ENCODE assay signal across 14 mouse cellular contexts in genomic region chr8:86668750-86669149, GRCm38 (mm10). TPM values are rescaled to one million over a fixed set of nuclear protein-coding genes. Genes with fewer than 3 reads are reported as not detected.
DNase-seq lines count a peak whose midpoint lies in the region; ATAC-seq and TF ChIP-seq lines count a peak whose summit lies in the region.
"Had no signal": no experiment of that assay in that cellular context is flagged by ENCODE, and none has a peak within 500 bp of the region (broad histone marks: within the 10 kb centered on the region; RNA-seq: fewer than 3 reads in every experiment).

No protein-coding gene starts in this region.

- H3K9me3 ChIP-seq in forebrain, embryonic 14.5 days (replicated peaks; ENCODE audit: control insufficient read depth, low read length): no peaks in the 10 kb centered on the region
- no peaks in the 10 kb centered on the region for H3K9me3 ChIP-seq in forebrain, postnatal 0 days (ENCODE audit: low read length)
- no peaks in the 10 kb centered on the region for H3K9me3 ChIP-seq in kidney, embryonic 16.5 days (ENCODE audit: low read length)
- H3K9me3 ChIP-seq in stomach, postnatal 0 days (ENCODE audit: control insufficient read depth, low read length): no peaks in the 10 kb centered on the region
- H3K9me3 ChIP-seq: embryonic facial prominence, embryonic 13.5 days; heart, embryonic 13.5 days; liver, embryonic 15.5 days; midbrain, embryonic 12.5 days had no signal

- no peak overlapping the region for H3K4me3 ChIP-seq in forebrain, embryonic 14.5 days (ENCODE audit: low read depth, low read length)
- no peak overlapping the region for H3K4me3 ChIP-seq in forebrain, postnatal 0 days (ENCODE audit: low read depth, low read length)
- H3K4me3 ChIP-seq in kidney, embryonic 16.5 days (ENCODE audit: low read length): no peak overlapping the region
- no peak overlapping the region for H3K4me3 ChIP-seq in stomach, postnatal 0 days (ENCODE audit: low read depth, low read length)
- H3K4me3 ChIP-seq: embryonic facial prominence, embryonic 13.5 days; heart, embryonic 13.5 days; liver, embryonic 15.5 days; midbrain, embryonic 12.5 days had no signal

- intact Hi-C loops in left cerebral cortex, postnatal 10 days (cut with DNase I): loop anchor here (10.0 kb wide), 1 partner anchor 76 kb away; the partner anchor contains the start of genes Gm10638 and Siah1a

- no peak overlapping the region for H3K9ac ChIP-seq in forebrain, embryonic 14.5 days (ENCODE audit: low read length)
- no peak overlapping the region for H3K9ac ChIP-seq in forebrain, postnatal 0 days
- no peak overlapping the region for H3K9ac ChIP-seq in kidney, embryonic 16.5 days (replicated peaks; ENCODE audit: low read length)
- no peak overlapping the region for H3K9ac ChIP-seq in stomach, postnatal 0 days (ENCODE audit: low read length)
- H3K9ac ChIP-seq: embryonic facial prominence, embryonic 13.5 days; heart, embryonic 13.5 days; liver, embryonic 15.5 days; midbrain, embryonic 12.5 days had no signal

- no peak overlapping the region for H3K27ac ChIP-seq in forebrain, embryonic 14.5 days (ENCODE audit: low read depth, low read length)
- H3K27ac ChIP-seq in forebrain, postnatal 0 days (ENCODE audit: low read depth, low read length): no peak overlapping the region
- peak overlapping the region; percentile 72 for H3K27ac ChIP-seq in kidney, embryonic 16.5 days (ENCODE audit: low read length)
- H3K27ac ChIP-seq in stomach, postnatal 0 days (replicated peaks): peak overlapping the region; percentile 59; the same call in 1 of the 2 replicates
- H3K27ac ChIP-seq: embryonic facial prominence, embryonic 13.5 days; heart, embryonic 13.5 days; liver, embryonic 15.5 days; midbrain, embryonic 12.5 days had no signal

- no peak for TF ChIP-seq EP300 in stomach, postnatal 0 days (optimal IDR thresholded peaks at IDR 0.05)

- H3K36me3 ChIP-seq in forebrain, embryonic 14.5 days (ENCODE audit: control insufficient read depth, insufficient read depth, low read length): peaks cover 24% of the 10 kb centered on the region
- peaks cover 13% of the 10 kb centered on the region for H3K36me3 ChIP-seq in forebrain, postnatal 0 days (ENCODE audit: insufficient read depth)
- peaks cover 17% of the 10 kb centered on the region for H3K36me3 ChIP-seq in kidney, embryonic 16.5 days (ENCODE audit: insufficient read depth, low read length)
- H3K36me3 ChIP-seq in stomach, postnatal 0 days (ENCODE audit: control insufficient read depth, insufficient read depth, low read length): peaks cover 9% of the 10 kb centered on the region; the same call in 1 of the 2 replicates

- no peaks in the 10 kb centered on the region for H3K4me1 ChIP-seq in forebrain, embryonic 14.5 days (ENCODE audit: control insufficient read depth, insufficient read depth, low read length)
- H3K4me1 ChIP-seq in forebrain, postnatal 0 days (ENCODE audit: insufficient read depth): no peaks in the 10 kb centered on the region
- H3K4me1 ChIP-seq in kidney, embryonic 16.5 days (ENCODE audit: insufficient read depth, low read length): peaks cover 4% of the 10 kb centered on the region; the same call in 1 of the 2 replicates
- no peaks in the 10 kb centered on the region for H3K4me1 ChIP-seq in stomach, postnatal 0 days (replicated peaks; ENCODE audit: control insufficient read depth, insufficient read depth)
- H3K4me1 ChIP-seq: embryonic facial prominence, embryonic 13.5 days; heart, embryonic 13.5 days; liver, embryonic 15.5 days; midbrain, embryonic 12.5 days had no signal

- peak; percentile 42; the same call in 1 of the 2 replicates for ATAC-seq in forebrain, embryonic 14.5 days
- ATAC-seq in forebrain, postnatal 0 days: no peak
- peak; percentile 73 for ATAC-seq in kidney, embryonic 16.5 days (ENCODE audit: low FRiP score, low TSS enrichment)
- peak; percentile 74; the same call in 1 of the 2 replicates for ATAC-seq in stomach, postnatal 0 days (ENCODE audit: low FRiP score, low TSS enrichment)

- DNase-seq in forebrain, embryonic 14.5 days (ENCODE audit: low spot score): peak; percentile 56
- DNase-seq in forebrain, postnatal 0 days: no peak
- DNase-seq in lung, postnatal 36 days: peak; percentile 8
- no peak for DNase-seq in lung, postnatal 25 days (ENCODE audit: low spot score)
- DNase-seq in stomach, postnatal 0 days (ENCODE audit: low spot score): no peak
- DNase-seq in natural killer cell, adult 2 months (ENCODE audit: low spot score in 2 of 2): no peak
- DNase-seq in left cerebral cortex, postnatal 10 days (ENCODE audit: extremely low spot score in 1 of 2, low spot score in 2 of 2): no peak
- DNase-seq: cerebellum, adult 2 months; thymus, adult 2 months had no signal

- TF ChIP-seq CTCF in forebrain, postnatal 0 days (IDR thresholded peaks at IDR 0.05; ENCODE audit: low read depth): no peak
- no peak for TF ChIP-seq CTCF in stomach, postnatal 0 days (IDR thresholded peaks at IDR 0.05; ENCODE audit: low read depth)

- H3K27me3 ChIP-seq in forebrain, embryonic 14.5 days (replicated peaks; ENCODE audit: control insufficient read depth, insufficient read depth, low read length): no peaks in the 10 kb centered on the region
- no peaks in the 10 kb centered on the region for H3K27me3 ChIP-seq in forebrain, postnatal 0 days (ENCODE audit: insufficient read depth, low read length)
- H3K27me3 ChIP-seq in kidney, embryonic 16.5 days (ENCODE audit: insufficient read depth, low read length): no peaks in the 10 kb centered on the region
- no peaks in the 10 kb centered on the region for H3K27me3 ChIP-seq in stomach, postnatal 0 days (ENCODE audit: control insufficient read depth, insufficient read depth, low read length)
- H3K27me3 ChIP-seq: embryonic facial prominence, embryonic 13.5 days; heart, embryonic 13.5 days; liver, embryonic 15.5 days; midbrain, embryonic 12.5 days had no signal

- no peak overlapping the region for H3K4me2 ChIP-seq in forebrain, embryonic 14.5 days (ENCODE audit: low read length)
- H3K4me2 ChIP-seq in forebrain, postnatal 0 days (ENCODE audit: low read depth): no peak overlapping the region
- no peak overlapping the region for H3K4me2 ChIP-seq in kidney, embryonic 16.5 days (replicated peaks; ENCODE audit: low read depth, low read length)
- H3K4me2 ChIP-seq in stomach, postnatal 0 days (replicated peaks; ENCODE audit: low read depth): no peak overlapping the region
- H3K4me2 ChIP-seq: embryonic facial prominence, embryonic 13.5 days; heart, embryonic 13.5 days; liver, embryonic 15.5 days; midbrain, embryonic 12.5 days had no signal

RNA-seq across cellular contexts. Expression of gene Lonp2, which starts 44.9 kb away (rescaled TPM):
- polyA plus RNA-seq in forebrain, embryonic 14.5 days (2014; fragmentation: Nextera tagmentation; extraction: Ambion mirVana): 83.3 and 85.3 TPM in 2 replicates
- total RNA-seq in forebrain, postnatal 0 days (2014; rRNA removed): 50.7 and 61.6 TPM in 2 replicates
- polyA plus RNA-seq in forebrain, postnatal 0 days (2015; fragmentation: Nextera tagmentation; extraction: Ambion mirVana): 64.6 and 66.9 TPM in 2 replicates
- 74.9 and 77.6 TPM in 2 replicates for polyA plus RNA-seq in kidney, embryonic 16.5 days (2015; fragmentation: Nextera tagmentation; extraction: Ambion mirVana)
- 36.2 and 38.4 TPM in 2 replicates for polyA plus RNA-seq in stomach, postnatal 0 days (2015; fragmentation: Nextera tagmentation; extraction: Ambion mirVana)
- total RNA-seq in left cerebral cortex, postnatal 10 days (2021): 10 to 100 TPM; 51.5 to 51.9 TPM

Comparison
In these comparisons a context has a peak if more than half of its experiments do, and no peak if none do; other contexts are left out.
1. DNase-seq: peak in forebrain, embryonic 14.5 days (single experiment) and lung, postnatal 36 days (single experiment); none in forebrain, postnatal 0 days (single experiment), lung, postnatal 25 days (single experiment), stomach, postnatal 0 days (single experiment), natural killer cell, adult 2 months (0 of 2) and left cerebral cortex, postnatal 10 days (0 of 2).
2. H3K27ac ChIP-seq: peak in kidney, embryonic 16.5 days (single experiment) and stomach, postnatal 0 days (single experiment); none in forebrain, embryonic 14.5 days (single experiment) and forebrain, postnatal 0 days (single experiment).